Mouse (Mus musculus) lung, postnatal 0 days (tissue): ENCODE data around the gene Myrip. TPM values are rescaled to one million over a fixed set of nuclear protein-coding genes. Genes with fewer than 3 reads are reported as not detected.
A peak's percentile ranks its signal among the peaks of the same experiment; 100 is the strongest.
"Not testable (repeated sequence)": the region's sequence is repeated elsewhere in the genome, so short reads cannot be mapped to it uniquely, and the experiment has no call there.

Source experiments
- ATAC-seq: fragments of 200-750 bp; cut with Nextera tagmentation; 2 replicates; pipeline ENCODE4 v1.8.0; 2017; ENCODE audit warnings: moderate library complexity
- DNase-seq: peaks from one replicate; pipeline ENCODE4 v3.0.0-alpha.2; 2016; ENCODE audit warnings: low spot score
- H3K27ac ChIP-seq: fragments of 300-500 bp; sonication (generic); 2 replicates; pipeline ENCODE4 v1.5.1; 2014; ENCODE audit warnings: antibody characterized with exemption, mild to moderate bottlenecking, low read length, mixed read lengths
- H3K27me3 ChIP-seq: fragments of 300-500 bp; sonication (generic); replicated peaks from 2 replicates; pipeline ENCODE4 v1.6.1; 2014; ENCODE audit warnings: low read length, mixed read lengths; ENCODE audit not compliant: insufficient read depth
- H3K36me3 ChIP-seq: fragments of 300-500 bp; sonication (generic); 2 replicates; pipeline ENCODE4 v1.6.1; 2014; ENCODE audit warnings: low read length, mixed read lengths; ENCODE audit not compliant: insufficient read depth
- H3K4me1 ChIP-seq: fragments of 300-500 bp; sonication (generic); 2 replicates; pipeline ENCODE4 v1.6.1; 2014; ENCODE audit warnings: antibody characterized with exemption, low read depth, low read length, mixed read lengths; ENCODE audit not compliant: insufficient read depth
- H3K4me2 ChIP-seq: fragments of 300-500 bp; sonication (generic); replicated peaks from 2 replicates; pipeline ENCODE4 v1.6.1; 2014; ENCODE audit warnings: low read depth, mild to moderate bottlenecking, low read length, moderate library complexity, mixed read lengths
- H3K4me3 ChIP-seq: fragments of 300-500 bp; sonication (generic); 2 replicates; pipeline ENCODE4 v1.5.1; 2014; ENCODE audit warnings: low read depth, low read length
- H3K9ac ChIP-seq: fragments of 300-500 bp; sonication (generic); replicated peaks from 2 replicates; pipeline ENCODE4 v1.6.1; 2014; ENCODE audit warnings: low read depth, mild to moderate bottlenecking
- H3K9me3 ChIP-seq: fragments of 300-500 bp; sonication (generic); 2 replicates; pipeline ENCODE4 v1.6.1; 2016; ENCODE audit warnings: low read length, mixed read lengths
- CTCF ChIP-seq: IDR thresholded peaks from 2 replicates; pipeline ENCODE4 v1.5.1; 2016; ENCODE audit warnings: antibody characterized with exemption, mild to moderate bottlenecking
- EP300 ChIP-seq: IDR thresholded peaks from 2 replicates; pipeline ENCODE4 v1.6.1; 2016; ENCODE audit warnings: antibody characterized with exemption, mild to moderate bottlenecking, control low read depth
- WGBS: fragments of 180-500 bp; shearing (Covaris S2); extraction: QIAGEN DNeasy Blood & Tissue Kit; methylation state at CpG from one replicate; pipeline ENCODE4 v1.1.7; 2014; 5-methylcytosine and 5-hydroxymethylcytosine counted together
- polyA plus RNA-seq: library from polyadenylated mRNA; unstranded; fragments of >200 nt; fragmentation: Nextera tagmentation; extraction: Ambion mirVana; gene quantifications from 2 replicates; pipeline ENCODE4 v1.2.1, GENCODE M21; 2015

The Myrip gene
- polyA plus RNA-seq, 1 experiment from 2014 or later = 0.58 TPM

DNA sequence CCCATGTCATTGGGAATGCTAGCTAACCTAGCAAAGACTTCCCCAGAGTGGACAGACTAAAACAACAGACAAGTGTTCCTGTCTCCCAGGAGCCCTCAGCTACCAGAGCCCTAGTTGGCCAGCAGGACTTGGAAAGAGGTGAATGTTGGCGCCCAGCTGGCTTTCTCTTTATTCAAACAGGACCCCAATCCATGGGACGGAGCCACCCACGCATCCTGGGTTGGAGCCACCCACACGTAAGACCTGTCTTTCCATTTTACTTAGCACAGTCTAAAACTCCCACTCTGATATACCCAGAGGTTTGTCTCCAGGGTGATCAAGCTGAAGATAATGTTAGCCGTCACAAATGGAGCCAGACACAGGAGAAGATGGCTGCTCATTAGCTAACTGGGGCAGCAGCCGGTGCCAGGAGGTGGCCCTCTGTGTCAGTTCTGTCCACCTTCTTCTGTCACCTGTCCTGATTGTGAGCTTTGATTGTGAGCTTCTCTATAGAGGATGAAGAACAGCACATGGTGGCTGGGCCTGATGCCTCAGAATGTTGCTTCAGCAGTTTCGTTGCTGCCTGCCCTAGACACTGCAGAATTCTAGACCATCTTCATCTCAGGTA, 95.4 kb downstream of the Myrip start:
- Histone ChIP-seq H3K4me3 (no peak overlapping the region), H3K27me3 (no peaks in the 10 kb centered on the region), H3K36me3 (no peaks in the 10 kb centered on the region), H3K27ac (no peak overlapping the region), H3K4me1 (no peaks in the 10 kb centered on the region), H3K9ac (no peak overlapping the region), H3K9me3 (no peaks in the 10 kb centered on the region), H3K4me2 (no peak overlapping the region)
- 88% methylated on average over 7 of the region's 7 CpGs for WGBS
- no peak for DNase-seq
- no peak for TF ChIP-seq CTCF
- ATAC-seq = no peak

DNA sequence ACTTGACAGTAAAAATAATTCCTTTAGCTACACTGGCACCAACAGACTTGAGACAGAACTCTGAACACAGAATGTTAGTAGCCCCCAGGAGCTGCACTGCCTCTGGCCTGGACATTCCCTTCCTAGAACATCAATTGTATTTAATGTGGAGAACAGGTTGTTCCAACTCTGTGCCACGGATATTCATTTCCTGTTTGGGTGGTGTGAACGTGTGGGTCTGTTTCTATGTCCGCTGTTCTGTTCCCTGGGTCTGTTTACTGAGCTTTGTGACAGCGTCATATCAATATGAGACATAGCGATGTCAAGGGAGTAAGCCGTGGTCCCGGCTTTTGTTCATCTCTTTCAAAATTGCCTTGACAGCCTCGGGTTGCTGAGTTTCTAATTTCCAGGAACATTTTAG, 97.0 kb downstream of the Myrip start:
- no peak overlapping the region for H3K4me2 ChIP-seq
- TF ChIP-seq CTCF (no peak), EP300 (peak; percentile 92)
- no peaks in the 10 kb centered on the region for H3K27me3 ChIP-seq
- WGBS = 64% methylated on average over 8 of the region's 8 CpGs
- H3K4me3 ChIP-seq = no peak overlapping the region
- H3K9ac ChIP-seq = no peak overlapping the region
- DNase-seq = no peak
- no peak overlapping the region for H3K27ac ChIP-seq
- no peak; the same call in 1 of the 2 replicates for ATAC-seq
- H3K36me3 ChIP-seq = no peaks in the 10 kb centered on the region
- no peaks in the 10 kb centered on the region for H3K4me1 ChIP-seq
- no peaks in the 10 kb centered on the region for H3K9me3 ChIP-seq

DNA sequence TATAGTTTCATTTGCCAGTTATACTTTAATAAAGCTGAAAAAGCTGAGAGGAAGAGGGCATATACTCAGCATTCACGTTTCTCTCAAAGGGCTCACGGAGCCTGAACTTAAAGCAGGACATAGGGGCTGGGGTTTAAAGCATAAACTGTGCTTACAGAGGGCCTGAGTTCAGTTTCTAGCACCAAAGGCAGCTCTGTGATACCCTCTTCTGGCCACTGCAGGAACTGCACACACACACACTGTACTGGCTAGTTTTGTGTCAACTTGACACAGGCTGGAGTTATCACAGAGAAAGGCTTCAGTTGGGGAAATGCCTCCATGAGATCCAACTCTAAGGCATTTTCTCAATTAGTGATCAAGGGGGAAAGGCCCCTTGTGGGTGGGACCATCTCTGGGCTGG, 98.2 kb downstream of the Myrip start:
- not testable (repeated sequence) for H3K27ac ChIP-seq, H3K36me3 ChIP-seq, DNase-seq, H3K9me3 ChIP-seq, H3K4me3 ChIP-seq, ATAC-seq, H3K27me3 ChIP-seq, H3K4me2 ChIP-seq, H3K4me1 ChIP-seq, H3K9ac ChIP-seq
- peak; percentile 45 for TF ChIP-seq CTCF
- WGBS = 86% methylated on average over 2 of the region's 2 CpGs

DNA sequence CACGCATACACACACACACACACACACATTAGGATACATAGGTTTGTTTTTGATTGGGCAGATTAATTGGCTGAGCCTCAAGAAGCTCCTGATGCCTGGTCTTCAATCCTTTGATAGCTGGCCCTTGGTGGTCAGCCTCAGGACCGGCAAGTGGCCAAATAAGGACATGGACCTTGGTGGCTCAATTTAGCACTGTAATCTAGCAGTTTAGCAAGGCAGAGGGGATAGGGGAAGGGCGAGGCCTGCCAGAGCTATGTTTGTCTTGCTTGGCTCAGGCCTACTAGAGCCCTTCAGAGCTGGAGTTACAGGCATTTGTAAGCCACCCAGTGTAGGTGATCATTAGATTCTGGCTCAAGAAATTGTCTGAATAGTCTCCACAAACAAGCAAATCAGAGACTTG, 101.1 kb downstream of the Myrip start:
- no peaks in the 10 kb centered on the region for H3K27me3 ChIP-seq
- WGBS = 69% methylated on average over 3 of the region's 3 CpGs
- TF ChIP-seq EP300 = no peak
- TF ChIP-seq CTCF = no peak
- no peak overlapping the region for H3K4me2 ChIP-seq
- ATAC-seq (no peak), DNase-seq (no peak)
- no peak overlapping the region for H3K4me3 ChIP-seq
- H3K4me1 ChIP-seq = no peaks in the 10 kb centered on the region
- H3K36me3 ChIP-seq = no peaks in the 10 kb centered on the region
- H3K9me3 ChIP-seq = no peaks in the 10 kb centered on the region
- no peak overlapping the region for H3K9ac ChIP-seq
- no peak overlapping the region for H3K27ac ChIP-seq

DNA sequence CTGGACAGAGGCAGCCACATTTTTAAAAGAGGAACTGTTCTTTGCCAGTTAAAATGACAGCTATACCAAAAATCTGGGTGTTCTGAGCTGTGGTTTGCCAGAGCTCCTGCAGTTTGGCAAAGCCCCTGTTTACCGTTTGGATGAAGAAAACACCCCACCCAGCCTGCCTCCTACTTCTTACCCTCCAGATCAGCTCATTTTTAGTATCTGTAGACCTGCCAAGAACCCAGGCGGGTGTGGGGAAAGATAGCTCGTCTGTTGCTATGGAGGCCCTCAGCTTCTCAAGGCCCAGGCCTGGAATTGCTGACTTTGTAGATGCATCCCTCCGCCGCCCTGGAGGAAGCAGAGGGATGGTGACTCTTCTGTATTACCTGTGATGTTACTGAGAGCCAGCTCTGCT, 102.3 kb downstream of the Myrip start:
- 58% methylated on average over 5 of the region's 5 CpGs for WGBS
- H3K4me3 ChIP-seq = no peak overlapping the region
- H3K27me3 ChIP-seq = no peaks in the 10 kb centered on the region
- DNase-seq (no peak), ATAC-seq (no peak)
- no peak overlapping the region for H3K27ac ChIP-seq
- no peak for TF ChIP-seq EP300
- no peak for TF ChIP-seq CTCF
- H3K9ac ChIP-seq = no peak overlapping the region
- H3K4me1 ChIP-seq = no peaks in the 10 kb centered on the region
- H3K36me3 ChIP-seq = no peaks in the 10 kb centered on the region
- H3K4me2 ChIP-seq = no peak overlapping the region
- no peaks in the 10 kb centered on the region for H3K9me3 ChIP-seq

DNA sequence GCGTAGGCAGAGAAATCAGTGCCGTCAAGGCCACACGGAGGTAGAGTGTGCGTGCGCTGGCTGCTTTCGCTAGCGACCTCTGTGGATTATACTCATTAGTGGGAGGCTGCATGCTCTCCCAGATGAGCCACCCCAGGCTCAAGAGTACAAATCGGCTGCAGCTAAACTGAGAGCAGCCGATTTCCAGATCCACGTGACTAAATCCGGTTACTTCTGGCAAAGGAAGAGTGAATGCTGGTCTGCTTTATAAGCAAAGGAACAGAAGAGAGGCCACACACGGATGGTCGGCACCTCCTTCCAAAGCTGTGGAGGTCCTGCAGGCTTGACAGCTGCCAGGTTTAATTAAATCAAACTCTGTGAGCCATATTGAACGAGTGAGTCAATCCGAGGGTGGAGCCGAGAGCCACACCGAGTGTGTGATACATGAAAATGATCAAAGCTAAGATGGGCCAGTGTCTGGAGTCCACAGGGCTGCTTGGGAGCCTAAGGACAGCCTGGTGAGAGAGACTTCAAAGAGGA, 108.4 kb downstream of the Myrip start:
- ATAC-seq (no peak), DNase-seq (no peak)
- 81% methylated on average over 17 of the region's 17 CpGs for WGBS
- Histone ChIP-seq H3K36me3 (no peaks in the 10 kb centered on the region), H3K4me1 (no peaks in the 10 kb centered on the region), H3K27ac (no peak overlapping the region), H3K4me3 (no peak overlapping the region), H3K27me3 (no peaks in the 10 kb centered on the region), H3K9me3 (no peaks in the 10 kb centered on the region), H3K4me2 (no peak overlapping the region), H3K9ac (no peak overlapping the region)
- TF ChIP-seq CTCF (no peak), EP300 (no peak)

DNA sequence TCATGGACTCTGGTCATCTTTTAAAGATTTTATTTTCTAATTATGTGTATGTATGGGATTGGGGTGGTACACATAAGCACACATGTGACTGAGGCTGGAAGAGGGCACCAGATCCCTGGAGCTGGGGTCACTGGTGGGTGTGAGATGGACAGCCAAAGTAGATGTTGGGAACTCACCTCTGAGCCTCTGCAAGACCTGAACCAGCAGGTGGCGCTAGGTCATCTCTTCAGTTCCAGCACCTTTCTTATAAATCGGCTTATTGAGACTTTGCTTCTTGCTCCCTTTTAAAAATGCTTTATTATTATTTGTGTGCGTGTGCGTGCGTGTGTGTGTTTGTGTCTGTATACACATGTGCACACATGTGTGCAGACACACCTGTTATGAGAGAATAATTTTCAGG, 109.1 kb downstream of the Myrip start:
- no peak overlapping the region for H3K4me3 ChIP-seq
- H3K36me3 ChIP-seq = no peaks in the 10 kb centered on the region
- H3K4me2 ChIP-seq = no peak overlapping the region
- WGBS = 20% methylated on average over 5 of the region's 5 CpGs
- DNase-seq (peak; percentile 59), ATAC-seq (no peak)
- H3K9me3 ChIP-seq = no peaks in the 10 kb centered on the region
- TF ChIP-seq EP300 (no peak), CTCF (peak; percentile 75)
- H3K27me3 ChIP-seq = no peaks in the 10 kb centered on the region
- H3K4me1 ChIP-seq = no peaks in the 10 kb centered on the region
- no peak overlapping the region for H3K9ac ChIP-seq
- no peak overlapping the region for H3K27ac ChIP-seq
